Mouse (Mus musculus) embryonic facial prominence, embryonic 11.5 days (tissue): ENCODE results near the gene Fzd5. TPM values are rescaled to one million over a fixed set of nuclear protein-coding genes. Genes with fewer than 3 reads are reported as not detected.

ENCODE experiments used
- ATAC-seq: fragments of 200-750 bp; cut with Nextera tagmentation; replicated peaks from 2 replicates; pipeline ENCODE4 v1.8.0; 2017; ENCODE audit warnings: low read depth; ENCODE audit not compliant: insufficient number of reproducible peaks, low FRiP score, low TSS enrichment
- DNase-seq: peaks from one replicate; pipeline ENCODE4 v3.0.0-alpha.2; 2015; ENCODE audit warnings: low spot score
- H3K27ac ChIP-seq: fragments of 300-500 bp; sonication (generic); replicated peaks from 2 replicates; pipeline ENCODE4 v1.5.1; 2014; ENCODE audit warnings: mild to moderate bottlenecking, low read depth, low read length, control low read depth
- H3K27me3 ChIP-seq: fragments of 300-500 bp; sonication (generic); 2 replicates; pipeline ENCODE4 v1.6.1; 2014; ENCODE audit warnings: mild to moderate bottlenecking, low read length, moderate library complexity, mixed read lengths; ENCODE audit not compliant: control insufficient read depth, insufficient read depth
- H3K36me3 ChIP-seq: fragments of 300-500 bp; sonication (generic); replicated peaks from 2 replicates; pipeline ENCODE4 v1.6.1; 2014; ENCODE audit warnings: low read depth, mild to moderate bottlenecking, low read length, moderate library complexity, mixed read lengths; ENCODE audit not compliant: control insufficient read depth, insufficient read depth
- H3K4me1 ChIP-seq: fragments of 300-500 bp; sonication (generic); 2 replicates; pipeline ENCODE4 v1.6.1; 2014; ENCODE audit warnings: low read length, mixed read lengths; ENCODE audit not compliant: control insufficient read depth, insufficient read depth
- H3K4me2 ChIP-seq: fragments of 300-500 bp; sonication (generic); 2 replicates; pipeline ENCODE4 v1.6.1; 2014; ENCODE audit warnings: low read depth, mild to moderate bottlenecking, control low read depth, low read length, moderate library complexity
- H3K4me3 ChIP-seq: fragments of 300-500 bp; sonication (generic); 2 replicates; pipeline ENCODE4 v1.5.1; 2014; ENCODE audit warnings: low read depth, low read length, control low read depth
- H3K9ac ChIP-seq: fragments of 300-500 bp; sonication (generic); replicated peaks from 2 replicates; pipeline ENCODE4 v1.6.1; 2014; ENCODE audit warnings: mild to moderate bottlenecking, control low read depth, low read length
- H3K9me3 ChIP-seq: fragments of 300-500 bp; sonication (generic); replicated peaks from 2 replicates; pipeline ENCODE4 v1.6.1; 2016; ENCODE audit warnings: mild to moderate bottlenecking, low read length, inconsistent platforms, mixed read lengths; ENCODE audit not compliant: control insufficient read depth
- WGBS: fragments of 180-500 bp; shearing (Covaris S2); extraction: QIAGEN DNeasy Blood & Tissue Kit; methylation state at CpG from one replicate; pipeline ENCODE4 v1.1.7; 2014; 5-methylcytosine and 5-hydroxymethylcytosine counted together
- polyA plus RNA-seq: library from polyadenylated mRNA; unstranded; fragments of >200 nt; fragmentation: Nextera tagmentation; extraction: Ambion mirVana; gene quantifications from 2 replicates; pipeline ENCODE4 v1.2.1, GENCODE M21; 2014

Fzd5 gene
- polyA plus RNA-seq, 1 experiment from 2014 or later: 2.9 TPM

- Histone ChIP-seq H3K27ac (no peak overlapping the region), H3K9ac (no peak overlapping the region; the same call in 1 of the 2 replicates), H3K4me3 (peak overlapping the region; percentile 61), H3K4me2 (peak overlapping the region; percentile 97), H3K27me3 (peaks cover 27% of the 10 kb centered on the region), H3K4me1 (peaks cover 5% of the 10 kb centered on the region), H3K36me3 (no peaks in the 10 kb centered on the region), H3K9me3 (no peaks in the 10 kb centered on the region)
- DNase-seq (peak; percentile 39), ATAC-seq (0 out of 2 replicates have a peak, but pooled peaks have one; percentile 0)
- WGBS: under 1% methylated on average over 11 of the region's 11 CpGs
Measured at GRCm38 (mm10) chr1:64738180-64738555, 617 bp upstream of the Fzd5 start.

DNA sequence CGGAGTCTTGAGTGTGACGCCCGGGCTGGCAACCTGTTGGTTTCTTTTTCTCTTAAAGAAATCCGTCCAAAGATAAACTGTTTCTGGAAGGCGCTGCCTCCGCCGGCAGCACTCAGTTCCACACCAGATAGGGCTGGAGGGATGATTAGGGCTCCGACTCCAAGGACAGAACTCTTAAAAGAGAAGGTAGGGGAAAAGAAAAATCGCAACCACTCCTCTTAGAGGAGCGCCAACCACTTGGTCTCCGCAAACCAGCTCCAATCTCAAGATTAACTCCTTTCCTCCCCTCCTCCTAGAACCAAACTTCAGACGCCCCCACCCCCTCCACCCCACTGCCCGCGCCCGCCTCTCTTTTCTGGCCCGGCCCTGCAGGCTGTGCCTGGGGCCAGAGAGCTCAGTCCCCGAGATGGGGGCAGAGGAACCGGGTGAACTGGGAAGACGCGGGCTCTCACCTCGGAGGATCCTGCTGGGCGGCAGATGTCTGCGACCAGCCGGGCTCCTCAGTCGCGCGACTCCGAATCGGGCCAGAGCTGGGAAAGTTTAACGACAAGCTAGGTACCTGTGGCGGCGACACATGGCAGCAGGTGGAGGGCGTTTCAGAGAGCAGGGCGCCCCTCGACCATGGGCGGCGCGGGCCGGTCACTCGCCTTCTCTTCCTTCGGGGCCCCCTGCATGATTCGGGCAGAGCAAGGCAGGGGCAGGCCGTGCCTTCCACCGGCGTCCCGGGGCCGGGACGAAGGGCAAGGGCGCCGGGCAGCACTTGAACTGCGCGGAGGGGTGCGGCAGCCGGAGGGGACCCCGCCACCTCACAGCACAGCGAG, 660 bp downstream of the Fzd5 start:
- DNase-seq (peak; percentile 38), ATAC-seq (no peak)
- H3K4me1 ChIP-seq: peaks cover 5% of the 10 kb centered on the region
- peak overlapping the region; percentile 35; the same call in 1 of the 2 replicates for H3K27ac ChIP-seq
- H3K27me3 ChIP-seq: peaks cover 27% of the 10 kb centered on the region
- H3K4me2 ChIP-seq: peak overlapping the region; percentile 97
- WGBS: under 1% methylated on average over 55 of the region's 56 CpGs
- H3K4me3 ChIP-seq: peak overlapping the region; percentile 61
- peak overlapping the region; percentile 68 for H3K9ac ChIP-seq
- no peaks in the 10 kb centered on the region for H3K9me3 ChIP-seq
- H3K36me3 ChIP-seq: no peaks in the 10 kb centered on the region

- 10% methylated on average over 75 of the region's 75 CpGs for WGBS
- Histone ChIP-seq H3K4me3 (peak overlapping the region; percentile 61), H3K4me2 (peak overlapping the region; percentile 97), H3K27ac (no peak overlapping the region), H3K4me1 (peaks cover 5% of the 10 kb centered on the region), H3K36me3 (no peaks in the 10 kb centered on the region), H3K9me3 (no peaks in the 10 kb centered on the region), H3K9ac (peak overlapping the region; percentile 68), H3K27me3 (peaks cover 27% of the 10 kb centered on the region)
- DNase-seq (peak; percentile 67), ATAC-seq (peak; percentile 5; the same call in 1 of the 2 replicates)
Measured at GRCm38 (mm10) chr1:64735781-64736680, 1.5 kb downstream of the Fzd5 start.

GRCm38 (mm10) chr1:64734771-64735750, 2.5 kb downstream of the Fzd5 start:
- H3K27ac ChIP-seq: no peak overlapping the region

GRCm38 (mm10) chr1:64733453-64734245, 3.9 kb downstream of the Fzd5 start:
- peak overlapping the region; percentile 4; the same call in 1 of the 2 replicates for H3K4me3 ChIP-seq
- H3K36me3 ChIP-seq: no peaks in the 10 kb centered on the region
- H3K4me1 ChIP-seq: peaks cover 5% of the 10 kb centered on the region
- DNase-seq: no peak
- 18% methylated on average over 11 of the region's 11 CpGs for WGBS
- H3K9ac ChIP-seq: no peak overlapping the region
- no peak for ATAC-seq
- H3K4me2 ChIP-seq: peak overlapping the region; percentile 6
- no peak overlapping the region for H3K27ac ChIP-seq
- no peaks in the 10 kb centered on the region for H3K9me3 ChIP-seq
- peaks cover 27% of the 10 kb centered on the region for H3K27me3 ChIP-seq

More at GRCm38 (mm10) chr1:64734771-64735750, 2.5 kb downstream of the Fzd5 start:
- DNase-seq (peak; percentile 63), ATAC-seq (no peak)
- H3K4me1 ChIP-seq: peaks cover 5% of the 10 kb centered on the region
- H3K27me3 ChIP-seq: peaks cover 27% of the 10 kb centered on the region
- H3K9me3 ChIP-seq: no peaks in the 10 kb centered on the region
- peak overlapping the region; percentile 19; the same call in 1 of the 2 replicates for H3K9ac ChIP-seq
- peak overlapping the region; percentile 97 for H3K4me2 ChIP-seq
- WGBS: 35% methylated on average over 58 of the region's 58 CpGs
- H3K4me3 ChIP-seq: peak overlapping the region; percentile 61
- H3K36me3 ChIP-seq: no peaks in the 10 kb centered on the region

DNA sequence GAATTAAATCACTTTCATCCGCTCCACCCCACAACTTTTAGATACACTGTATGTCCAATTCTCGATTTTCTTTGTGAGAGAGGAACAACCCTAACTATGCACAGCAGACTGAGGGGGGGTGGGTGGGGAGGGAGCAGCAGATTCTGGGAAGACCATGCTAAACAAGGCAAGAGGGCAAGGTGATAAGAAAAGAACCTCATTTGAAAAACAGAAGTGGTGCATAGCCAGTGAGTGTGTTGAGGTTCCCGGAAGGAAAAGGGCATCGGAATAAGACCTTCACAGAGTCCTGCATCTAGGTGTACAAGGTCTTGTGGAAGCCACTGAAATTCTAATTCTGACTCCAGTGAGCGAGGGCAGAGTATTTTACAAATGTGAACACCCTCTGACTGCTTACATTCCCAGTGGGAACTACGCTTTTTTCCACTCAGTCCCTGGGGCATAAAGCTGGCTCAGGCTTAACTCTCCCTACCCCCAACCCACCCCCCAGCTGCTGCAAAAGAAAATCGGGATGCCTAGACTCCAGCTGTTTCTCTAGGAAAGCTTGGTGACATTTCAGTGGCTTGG, 4.8 kb downstream of the Fzd5 start:
- H3K4me3 ChIP-seq: no peak overlapping the region
- no peak overlapping the region for H3K4me2 ChIP-seq
- H3K27me3 ChIP-seq: peaks cover 27% of the 10 kb centered on the region
- DNase-seq: no peak
- WGBS: 47% methylated on average over 7 of the region's 7 CpGs
- H3K9me3 ChIP-seq: no peaks in the 10 kb centered on the region
- H3K27ac ChIP-seq: no peak overlapping the region
- H3K9ac ChIP-seq: no peak overlapping the region
- no peak for ATAC-seq
- peaks cover 5% of the 10 kb centered on the region for H3K4me1 ChIP-seq
- no peaks in the 10 kb centered on the region for H3K36me3 ChIP-seq
